In genomic region chr13:99494416-99494815, GRCm38 (mm10) we compare ENCODE assay signal across 10 mouse cellular contexts.
"Had no signal": no experiment of that assay in that cellular context is flagged by ENCODE, and none has a peak within 500 bp of the region (broad histone marks: within the 10 kb centered on the region; RNA-seq: fewer than 3 reads in every experiment).

No protein-coding gene starts in this region.

- H3K9me3 ChIP-seq: limb, embryonic 13.5 days had no signal

- H3K4me3 ChIP-seq: limb, embryonic 13.5 days had no signal

- DNase-seq: kidney, adult 8-10 months; kidney, postnatal 25 days; layer of hippocampus, adult 9-11 months; left cerebral cortex, postnatal 4 days; lung, adult 18-20 months; lung, postnatal 36 days; right cerebral cortex, postnatal 14 days; thymus, postnatal 4 days had no signal

- H3K4me2 ChIP-seq: limb, embryonic 13.5 days had no signal

- H3K27me3 ChIP-seq: limb, embryonic 13.5 days had no signal

- H3K27ac ChIP-seq: limb, embryonic 13.5 days; liver, embryonic 14.5 days had no signal

- H3K9ac ChIP-seq: limb, embryonic 13.5 days; liver, embryonic 14.5 days had no signal
